Mouse (Mus musculus) heart, embryonic 14.5 days (tissue): ENCODE results near the gene BC025920. TPM values are rescaled to one million over a fixed set of nuclear protein-coding genes. Genes with fewer than 3 reads are reported as not detected.
A peak's percentile ranks its signal among the peaks of the same experiment; 100 is the strongest.

ENCODE experiments used
- ATAC-seq: fragments of 200-750 bp; cut with Nextera tagmentation; 2 replicates; pipeline ENCODE4 v1.8.0; 2017; ENCODE audit warnings: low read depth, moderate TSS enrichment; ENCODE audit not compliant: insufficient number of reproducible peaks, insufficient read depth, low FRiP score
- H3K27ac ChIP-seq, 2 experiments: fragments of 200-500 bp in 1 of 2; fragments of 300-500 bp in 1 of 2; sonication (generic) in 1 of 2; replicated peaks in 1 of 2; 2 replicates each; pipeline ENCODE4 v1.5.1; 2012 to 2014; ENCODE audit warnings: low read depth in 2 of 2, low read length in 2 of 2, control low read depth in 1 of 2, mild to moderate bottlenecking in 1 of 2, mixed read lengths in 1 of 2; ENCODE audit not compliant: control insufficient read depth in 1 of 2, insufficient read depth in 1 of 2
- H3K27me3 ChIP-seq: fragments of 300-500 bp; sonication (generic); 2 replicates; pipeline ENCODE4 v1.6.1; 2014; ENCODE audit warnings: mild to moderate bottlenecking, low read length, control low read depth; ENCODE audit not compliant: control insufficient read depth, insufficient read depth
- H3K36me3 ChIP-seq: fragments of 300-500 bp; sonication (generic); 2 replicates; pipeline ENCODE4 v1.6.1; 2014; ENCODE audit warnings: mild to moderate bottlenecking, control low read depth, low read length, mixed read lengths; ENCODE audit not compliant: control insufficient read depth, insufficient read depth
- H3K4me1 ChIP-seq, 2 experiments: fragments of 200-500 bp in 1 of 2; fragments of 300-500 bp in 1 of 2; sonication (generic) in 1 of 2; 2 replicates each; pipeline ENCODE4 v1.6.1; 2012 to 2014; ENCODE audit warnings: low read length in 2 of 2, control low read depth in 1 of 2, mixed read lengths in 1 of 2; ENCODE audit not compliant: control insufficient read depth in 2 of 2, insufficient read depth in 2 of 2
- H3K4me2 ChIP-seq: fragments of 300-500 bp; sonication (generic); 2 replicates; pipeline ENCODE4 v1.6.1; 2014; ENCODE audit warnings: mild to moderate bottlenecking, low read length
- H3K4me3 ChIP-seq, 2 experiments: fragments of 200-500 bp in 1 of 2; fragments of 300-500 bp in 1 of 2; sonication (generic) in 1 of 2; 2 replicates each; pipeline ENCODE4 v1.5.1; 2012 to 2014; ENCODE audit warnings: low read length in 2 of 2, mild to moderate bottlenecking in 2 of 2, control low read depth in 1 of 2, low read depth in 1 of 2, moderate library complexity in 1 of 2; ENCODE audit not compliant: control insufficient read depth in 1 of 2, insufficient read depth in 1 of 2
- H3K9ac ChIP-seq: fragments of 300-500 bp; sonication (generic); 2 replicates; pipeline ENCODE4 v1.6.1; 2014; ENCODE audit warnings: mild to moderate bottlenecking, low read length
- H3K9me3 ChIP-seq: fragments of 300-500 bp; sonication (generic); 2 replicates; pipeline ENCODE4 v1.6.1; 2016; ENCODE audit warnings: low read length, control low read depth; ENCODE audit not compliant: control insufficient read depth
- WGBS: fragments of 180-500 bp; shearing (Covaris S2); extraction: QIAGEN DNeasy Blood & Tissue Kit; methylation state at CpG from one replicate; pipeline ENCODE4 v1.1.7; 2014; 5-methylcytosine and 5-hydroxymethylcytosine counted together
- polyA plus RNA-seq: library from polyadenylated mRNA; unstranded; fragments of >200 nt; fragmentation: Nextera tagmentation; extraction: Ambion mirVana; gene quantifications from 2 replicates; pipeline ENCODE4 v1.2.1, GENCODE M21; 2014

BC025920 gene
- polyA plus RNA-seq, 1 experiment from 2014 or later, result 0.35 TPM

GRCm38 (mm10) chr10:81562411-81562810 lies 43.7 kb upstream of the BC025920 start:
- H3K4me2 ChIP-seq, result peak overlapping the region; percentile 11; the same call in 1 of the 2 replicates
- no peaks in the 10 kb centered on the region for H3K27me3 ChIP-seq
- 89% methylated on average over 6 of the region's 6 CpGs for WGBS
- 0 out of 4 replicates have a peak overlapping the region, but pooled peaks of 1 of the 2 experiments have one; percentile 54 for H3K27ac ChIP-seq
- ATAC-seq, result no peak
- no peak overlapping the region for H3K4me3 ChIP-seq
- peaks cover 61% of the 10 kb centered on the region for H3K36me3 ChIP-seq
- H3K4me1 ChIP-seq, result peaks cover 23 to 45% of the 10 kb centered on the region in 2 experiments
- no peaks in the 10 kb centered on the region for H3K9me3 ChIP-seq
- peak overlapping the region; percentile 38 for H3K9ac ChIP-seq

- Histone ChIP-seq H3K27me3 (no peaks in the 10 kb centered on the region), H3K4me1 (peaks cover 27 to 50% of the 10 kb centered on the region in 2 experiments), H3K27ac (peak overlapping the region; percentile 13 to 54; a peak in 3 of 4 replicates), H3K9ac (peak overlapping the region; percentile 63), H3K9me3 (no peaks in the 10 kb centered on the region), H3K4me2 (peak overlapping the region; percentile 51), H3K4me3 (no peak overlapping the region), H3K36me3 (peaks cover 61% of the 10 kb centered on the region)
- ATAC-seq, result no peak
- 27% methylated on average over 6 of the region's 6 CpGs for WGBS
These were observed 42.6 kb upstream of the BC025920 start for GRCm38 (mm10) chr10:81563481-81563880.

- Histone ChIP-seq H3K4me1 (peaks cover 32 to 57% of the 10 kb centered on the region in 2 experiments), H3K4me2 (peak overlapping the region; percentile 51), H3K36me3 (peaks cover 61% of the 10 kb centered on the region), H3K9ac (peak overlapping the region; percentile 18), H3K9me3 (no peaks in the 10 kb centered on the region), H3K4me3 (peak overlapping the region; percentile 15 to 27; a peak in 1 of 4 replicates), H3K27me3 (no peaks in the 10 kb centered on the region), H3K27ac (peak overlapping the region; percentile 13 to 54)
- 4% methylated on average over 10 of the region's 10 CpGs for WGBS
- ATAC-seq, result peak; percentile 18; the same call in 1 of the 2 replicates
These were observed 41.9 kb upstream of the BC025920 start for GRCm38 (mm10) chr10:81564216-81564615.

GRCm38 (mm10) chr10:81564734-81565133 lies 41.3 kb upstream of the BC025920 start:
- no peak overlapping the region for H3K4me3 ChIP-seq
- peaks cover 38 to 62% of the 10 kb centered on the region in 2 experiments for H3K4me1 ChIP-seq
- H3K27me3 ChIP-seq, result no peaks in the 10 kb centered on the region
- H3K9ac ChIP-seq, result no peak overlapping the region
- ATAC-seq, result no peak
- H3K27ac ChIP-seq, result peak overlapping the region; percentile 13 to 54; a peak in 3 of 4 replicates
- 38% methylated on average over 10 of the region's 10 CpGs for WGBS
- H3K9me3 ChIP-seq, result no peaks in the 10 kb centered on the region
- H3K36me3 ChIP-seq, result peaks cover 61% of the 10 kb centered on the region
- H3K4me2 ChIP-seq, result peak overlapping the region; percentile 51; the same call in 1 of the 2 replicates

GRCm38 (mm10) chr10:81565257-81566228 lies 40.5 kb upstream of the BC025920 start:
- ATAC-seq, result no peak
- Histone ChIP-seq H3K4me3 (no peak overlapping the region), H3K27me3 (no peaks in the 10 kb centered on the region), H3K9ac (no peak overlapping the region), H3K9me3 (no peaks in the 10 kb centered on the region), H3K4me2 (no peak overlapping the region), H3K36me3 (peaks cover 61% of the 10 kb centered on the region), H3K27ac (no peak overlapping the region), H3K4me1 (peaks cover 45 to 70% of the 10 kb centered on the region in 2 experiments)
- 44% methylated on average over 20 of the region's 20 CpGs for WGBS

GRCm38 (mm10) chr10:81568381-81569191 lies 37.5 kb upstream of the BC025920 start:
- Histone ChIP-seq H3K4me3 (no peak overlapping the region), H3K9me3 (no peaks in the 10 kb centered on the region), H3K4me1 (peaks cover 40 to 53% of the 10 kb centered on the region in 2 experiments), H3K9ac (peak overlapping the region; percentile 65), H3K36me3 (peaks cover 38% of the 10 kb centered on the region), H3K4me2 (peak overlapping the region; percentile 53), H3K27me3 (no peaks in the 10 kb centered on the region), H3K27ac (peak overlapping the region; percentile 81 to 82)
- ATAC-seq, result peak; percentile 14; the same call in 1 of the 2 replicates
- WGBS, result 10% methylated on average over 16 of the region's 16 CpGs
